Mouse (Mus musculus) megakaryocyte, embryonic 14.5 days (primary cell): ENCODE measurements around the gene B4galt3.

Experiments
- FLI1 ChIP-seq: IDR thresholded peaks from 2 replicates; pipeline ENCODE4 v1.6.1; 2012; ENCODE audit warnings: low read length, inconsistent platforms, mixed read lengths
- GATA1 ChIP-seq: IDR thresholded peaks from 3 replicates; pipeline ENCODE4 v1.6.1; 2012; ENCODE audit warnings: mixed read lengths, low read length, inconsistent platforms, borderline replicate concordance

- TF ChIP-seq GATA1 (no peak), FLI1 (no peak)
Observed at GRCm38 (mm10) chr1:171221281-171222193, 48.6 kb upstream of the B4galt3 start.
